Mouse (Mus musculus) macrophage (primary cell): ENCODE measurements at regions not wholly inside any gene's neighbourhood (a gene's known extent, or its start where the extent isn't known, plus 50 kb on each side); places are given as distances from the start of the nearest gene placed in this dataset.

Source experiments
- H3K27ac ChIP-seq: fragments of 350-480 bp; formaldehyde crosslinking; 2 replicates; pipeline ENCODE4 v1.9.0; 2021
- H3K36me3 ChIP-seq: fragments of 350-480 bp; formaldehyde crosslinking; 2 replicates; pipeline ENCODE4 v1.9.0; 2021; ENCODE audit errors: inconsistent target
- H3K4me3 ChIP-seq: fragments of 350-480 bp; formaldehyde crosslinking; 2 replicates; pipeline ENCODE4 v1.9.0; 2021; ENCODE audit errors: inconsistent target
- H3K79me2 ChIP-seq: fragments of 350-480 bp; formaldehyde crosslinking; 2 replicates; pipeline ENCODE4 v1.9.0; 2021; ENCODE audit errors: inconsistent target
- WGBS: methylation state at CpG from one replicate; pipeline ENCODE4 v1.1.7; 2026; ENCODE audit warnings: inconsistent platforms; ENCODE audit not compliant: missing documents; 5-methylcytosine and 5-hydroxymethylcytosine counted together

- no peaks in the 10 kb centered on the region for H3K79me2 ChIP-seq
- H3K4me3 ChIP-seq = no peak overlapping the region
- WGBS = 97% methylated on average over 9 of the region's 9 CpGs
- H3K36me3 ChIP-seq = no peaks in the 10 kb centered on the region
- H3K27ac ChIP-seq = no peak overlapping the region
These were observed 199.1 kb upstream of the Amigo2 start for GRCm38 (mm10) chr15:97446181-97446580.

GRCm38 (mm10) chr15:97438235-97438760, 191.2 kb upstream of the Amigo2 start:
- H3K79me2 ChIP-seq = no peaks in the 10 kb centered on the region
- H3K27ac ChIP-seq = no peak overlapping the region
- WGBS = 91% methylated on average over 5 of the region's 5 CpGs
- no peak overlapping the region for H3K4me3 ChIP-seq
- no peaks in the 10 kb centered on the region for H3K36me3 ChIP-seq
